Mouse (Mus musculus): ENCODE measurements around the gene Gp1ba.

Gp1ba gene

DNA sequence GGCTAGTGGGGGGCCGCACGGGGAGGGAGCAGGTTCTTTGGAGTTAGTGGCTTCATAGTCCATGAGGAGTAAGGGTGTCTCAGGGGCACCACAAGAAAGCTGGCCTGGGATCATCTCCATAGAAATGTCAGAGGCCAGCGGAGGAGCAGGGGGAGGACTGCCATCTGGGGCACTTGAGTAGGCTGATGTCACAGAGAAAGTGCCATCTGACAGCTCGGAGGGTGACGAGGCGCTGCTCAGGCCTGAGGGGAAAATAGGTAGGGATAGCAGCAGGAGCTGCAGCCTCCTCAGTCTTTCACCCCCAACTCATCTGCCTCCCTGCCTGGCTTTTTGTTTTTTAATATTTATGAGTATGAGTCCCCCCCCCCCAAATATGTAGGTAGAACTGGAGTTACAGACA, 35.1 kb downstream of the Gp1ba start:
- DNase-seq = no peak

- no peak for DNase-seq
Measured at GRCm38 (mm10) chr11:70674501-70674900, 35.6 kb downstream of the Gp1ba start.

DNA sequence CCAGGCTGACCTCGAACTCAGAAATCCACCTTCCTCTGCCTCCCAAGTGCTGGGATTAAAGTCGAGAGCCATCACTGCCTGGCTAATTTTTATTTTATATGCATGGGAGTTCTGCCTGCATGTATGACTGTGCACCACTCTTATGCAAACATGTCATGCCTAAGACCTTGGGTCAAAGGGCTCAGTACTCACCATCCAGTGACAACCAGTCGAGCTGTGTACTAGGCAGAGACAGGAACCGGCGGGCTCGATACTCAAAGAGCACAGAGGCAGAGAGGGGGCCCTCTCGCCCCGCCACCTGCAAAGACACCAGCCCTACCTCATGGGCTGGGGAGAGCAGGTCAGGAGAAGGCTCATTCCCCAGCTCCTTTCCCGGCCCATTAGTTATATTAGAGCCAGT, 39.2 kb downstream of the Gp1ba start:
- DNase-seq = no peak

DNA sequence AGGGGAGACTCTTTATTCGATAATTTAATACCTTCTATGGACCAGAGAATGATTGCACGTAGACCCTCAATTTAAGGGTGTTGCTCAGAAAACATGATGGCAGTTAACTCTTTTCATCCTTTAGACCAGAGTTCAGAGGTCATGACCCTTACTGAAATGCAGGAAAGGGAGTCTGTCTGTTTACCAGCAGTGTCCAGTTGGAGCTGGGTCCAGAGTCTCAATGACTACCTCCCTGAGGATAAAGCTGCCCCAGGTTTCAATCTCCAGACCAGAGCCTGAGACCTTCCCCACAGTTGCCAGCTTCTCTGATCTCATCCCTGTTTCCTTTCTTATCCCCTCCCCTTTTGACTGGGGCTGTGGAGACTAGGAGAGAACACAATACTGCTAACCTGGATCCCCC, 39.7 kb downstream of the Gp1ba start:
- no peak for DNase-seq

- no peak for DNase-seq
Measured at GRCm38 (mm10) chr11:70679361-70679760, 40.4 kb downstream of the Gp1ba start.

DNA sequence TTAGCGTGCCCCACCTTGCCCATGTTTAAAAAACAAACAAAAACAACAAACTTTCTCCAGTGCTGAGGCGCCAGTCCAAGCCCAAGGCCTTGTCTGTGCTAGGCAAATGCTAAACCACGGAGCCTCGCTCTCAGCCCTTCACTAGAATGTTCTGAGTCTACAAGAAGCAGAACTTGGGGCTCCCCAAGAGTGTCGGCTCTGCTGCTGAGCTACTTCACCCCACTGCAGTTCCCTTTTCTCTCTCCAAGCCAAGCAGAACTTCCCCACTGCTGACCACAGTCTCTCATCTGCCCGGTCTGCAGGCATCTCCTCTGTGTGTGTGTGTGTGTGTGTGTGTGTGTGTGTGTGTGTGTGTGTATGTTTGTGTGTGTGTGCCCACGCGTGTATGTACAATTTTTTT, 41.0 kb downstream of the Gp1ba start:
- DNase-seq = no peak

- DNase-seq = no peak
Measured at GRCm38 (mm10) chr11:70681170-70681569, 42.2 kb downstream of the Gp1ba start.

DNA sequence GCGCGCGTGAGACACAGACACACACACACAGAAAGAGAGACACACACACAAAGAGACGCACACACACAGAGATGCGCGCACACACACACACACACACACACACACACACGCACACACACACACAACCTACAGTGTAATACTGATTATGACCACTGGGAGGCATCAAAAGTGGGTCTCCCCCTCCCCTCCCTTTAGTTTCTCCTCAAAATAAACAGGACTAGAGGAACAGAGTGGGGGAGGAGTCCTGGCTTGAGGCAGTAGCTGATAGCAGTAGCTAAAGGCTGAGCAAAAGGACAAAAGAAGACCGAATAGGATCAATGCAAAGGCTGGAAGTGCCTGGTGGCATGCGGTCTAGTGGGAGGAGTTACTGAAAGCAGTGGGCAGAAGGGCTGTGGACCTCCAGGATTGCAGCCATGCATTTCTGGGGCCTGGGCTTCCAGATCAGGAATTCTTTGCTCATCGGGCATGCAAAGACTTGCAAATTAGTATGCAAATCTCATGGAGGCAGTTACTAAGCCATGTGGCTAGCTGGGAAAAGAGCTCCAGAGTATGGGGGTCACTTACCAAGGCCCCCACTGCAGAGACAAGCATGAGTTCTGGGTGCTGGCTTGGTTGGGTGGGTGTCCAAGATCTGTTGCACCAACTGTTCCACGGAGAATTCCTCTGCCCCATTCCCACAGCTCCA, 43.1 kb downstream of the Gp1ba start:
- DNase-seq = peak; percentile 44

- no peak for DNase-seq
Measured at GRCm38 (mm10) chr11:70683640-70684039, 44.7 kb downstream of the Gp1ba start.

GRCm38 (mm10) chr11:70686901-70687566, 48.1 kb downstream of the Gp1ba start:
- peak; percentile 50 for DNase-seq

- peak; percentile 88 for DNase-seq
Measured at GRCm38 (mm10) chr11:70687601-70688199, 48.8 kb downstream of the Gp1ba start, which contains the start of gene Camta2. Gene Camta2 (minus strand): TSS chr11:70688105.

GRCm38 (mm10) chr11:70688372-70688771, 49.5 kb downstream of the Gp1ba start:
- DNase-seq = no peak

- DNase-seq = no peak
Measured at GRCm38 (mm10) chr11:70689578-70689977, 50.7 kb downstream of the Gp1ba start.

All from right cerebral cortex, postnatal 14 days (tissue).